Mouse (Mus musculus): ENCODE data around the gene Fto. TPM values are rescaled to one million over a fixed set of nuclear protein-coding genes. Genes with fewer than 3 reads are reported as not detected.

Gene Fto
- total RNA-seq, 2 experiments from 2014 or later = 159 to 163 TPM

- DNase-seq (ENCODE audit: low spot score in 2 of 2) = no peak
Observed at GRCm38 (mm10) chr8:91355956-91356699, 42.8 kb downstream of the Fto start.

- DNase-seq (ENCODE audit: low spot score in 2 of 2) = no peak
Observed at GRCm38 (mm10) chr8:91357493-91358014, 44.2 kb downstream of the Fto start.

- DNase-seq (ENCODE audit: low spot score in 2 of 2) = no peak
Observed at GRCm38 (mm10) chr8:91358016-91358415, 44.7 kb downstream of the Fto start.

- no peak for DNase-seq (ENCODE audit: low spot score in 2 of 2)
Observed at GRCm38 (mm10) chr8:91359511-91359910, 46.2 kb downstream of the Fto start.

GRCm38 (mm10) chr8:91360644-91361357, 47.5 kb downstream of the Fto start:
- DNase-seq (ENCODE audit: low spot score in 2 of 2) = no peak

GRCm38 (mm10) chr8:91363272-91363860, 50.0 kb downstream of the Fto start:
- DNase-seq (ENCODE audit: low spot score in 2 of 2) = no peak

- no peak for DNase-seq (ENCODE audit: low spot score in 2 of 2)
Observed at GRCm38 (mm10) chr8:91364216-91364615, 50.9 kb downstream of the Fto start.

GRCm38 (mm10) chr8:91365804-91366203, 52.5 kb downstream of the Fto start:
- DNase-seq (ENCODE audit: low spot score in 2 of 2) = no peak

GRCm38 (mm10) chr8:91370899-91371298, 57.6 kb downstream of the Fto start:
- no peak for DNase-seq (ENCODE audit: low spot score in 2 of 2)

- no peak for DNase-seq (ENCODE audit: low spot score in 2 of 2)
Observed at GRCm38 (mm10) chr8:91371995-91372394, 58.7 kb downstream of the Fto start.

GRCm38 (mm10) chr8:91372780-91373577, 59.7 kb downstream of the Fto start:
- no peak for DNase-seq (ENCODE audit: low spot score in 2 of 2)

GRCm38 (mm10) chr8:91375054-91375938, 62.0 kb downstream of the Fto start:
- no peak for DNase-seq (ENCODE audit: low spot score in 2 of 2)

- peak in 1 of 2 experiments; percentile 49 for DNase-seq (ENCODE audit: low spot score in 2 of 2)
Observed at GRCm38 (mm10) chr8:91376785-91377184, 63.5 kb downstream of the Fto start.

GRCm38 (mm10) chr8:91377275-91377674, 64.0 kb downstream of the Fto start:
- DNase-seq (ENCODE audit: low spot score in 2 of 2) = no peak

- peak; percentile 75 to 81 for DNase-seq (ENCODE audit: low spot score in 2 of 2)
Observed at GRCm38 (mm10) chr8:91378846-91379499, 65.6 kb downstream of the Fto start.

GRCm38 (mm10) chr8:91380796-91381542, 67.6 kb downstream of the Fto start:
- DNase-seq (ENCODE audit: low spot score in 2 of 2) = no peak

- no peak for DNase-seq (ENCODE audit: low spot score in 2 of 2)
Observed at GRCm38 (mm10) chr8:91381543-91382106, 68.3 kb downstream of the Fto start.

GRCm38 (mm10) chr8:91383210-91383609, 69.9 kb downstream of the Fto start:
- DNase-seq (ENCODE audit: low spot score in 2 of 2) = no peak

GRCm38 (mm10) chr8:91383811-91384210, 70.5 kb downstream of the Fto start:
- no peak for DNase-seq (ENCODE audit: low spot score in 2 of 2)
